In the genomic region with DNA sequence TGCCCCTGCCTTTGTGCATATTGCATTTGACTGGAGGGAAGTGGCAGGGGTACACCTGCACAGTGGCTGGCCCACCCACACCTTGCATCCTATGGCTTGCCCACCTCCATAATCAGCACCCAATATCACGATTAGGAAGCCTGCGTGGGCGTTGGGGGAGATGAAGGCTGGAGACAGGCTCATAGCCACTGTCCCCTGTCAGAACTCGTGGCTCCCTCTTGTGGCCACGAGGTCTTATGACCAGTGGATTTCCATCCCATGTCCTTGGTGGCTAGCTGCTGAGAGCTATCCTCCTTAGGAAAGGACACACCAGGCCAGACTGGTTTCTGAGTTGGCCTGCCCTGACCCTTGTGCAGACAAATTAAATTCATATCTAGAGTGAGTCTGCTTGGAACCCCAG, we compare ENCODE assay signal across 9 mouse cellular contexts.
A peak's percentile ranks its signal among the peaks of the same experiment; 100 is the strongest.
DNase-seq lines count a peak whose midpoint lies in the region; ATAC-seq and TF ChIP-seq lines count a peak whose summit lies in the region.
"Had no signal": no experiment of that assay in that cellular context is flagged by ENCODE, and none has a peak within 500 bp of the region (broad histone marks: within the 10 kb centered on the region; RNA-seq: fewer than 3 reads in every experiment).

No protein-coding gene starts in this region.

- H3K4me2 ChIP-seq in embryonic facial prominence, embryonic 11.5 days (ENCODE audit: low read depth, low read length): no peak overlapping the region
- H3K4me2 ChIP-seq in heart, embryonic 11.5 days: no peak overlapping the region
- H3K4me2 ChIP-seq in kidney, embryonic 15.5 days: no peak overlapping the region
- H3K4me2 ChIP-seq in liver, embryonic 11.5 days: no peak overlapping the region
- no peak overlapping the region for H3K4me2 ChIP-seq in neural tube, embryonic 13.5 days
- H3K4me2 ChIP-seq: embryonic facial prominence, embryonic 15.5 days had no signal

- H3K9ac ChIP-seq in embryonic facial prominence, embryonic 11.5 days (replicated peaks; ENCODE audit: low read length): no peak overlapping the region
- no peak overlapping the region for H3K9ac ChIP-seq in heart, embryonic 11.5 days (ENCODE audit: low read depth, low read length)
- H3K9ac ChIP-seq in kidney, embryonic 15.5 days: no peak overlapping the region
- no peak overlapping the region for H3K9ac ChIP-seq in liver, embryonic 11.5 days (ENCODE audit: low read depth, low read length)
- H3K9ac ChIP-seq in neural tube, embryonic 13.5 days: no peak overlapping the region
- H3K9ac ChIP-seq: embryonic facial prominence, embryonic 15.5 days had no signal

- 2% methylated on average over 5 of the region's 5 CpGs for WGBS in embryonic facial prominence, embryonic 11.5 days
- 3% methylated on average over 5 of the region's 5 CpGs for WGBS in heart, embryonic 11.5 days (ENCODE audit: insufficient replicate concordance)
- WGBS in kidney, embryonic 15.5 days: 2% methylated on average over 5 of the region's 5 CpGs
- WGBS in liver, embryonic 11.5 days: 5% methylated on average over 5 of the region's 5 CpGs
- WGBS in neural tube, embryonic 13.5 days: 5% methylated on average over 5 of the region's 5 CpGs
- 4% methylated on average over 5 of the region's 5 CpGs for WGBS in thymus, adult 2 months

- no peak overlapping the region for H3K4me3 ChIP-seq in embryonic facial prominence, embryonic 11.5 days (ENCODE audit: low read depth, low read length)
- no peak overlapping the region for H3K4me3 ChIP-seq in heart, embryonic 11.5 days (ENCODE audit: low read depth, low read length)
- H3K4me3 ChIP-seq in kidney, embryonic 15.5 days (replicated peaks): no peak overlapping the region
- no peak overlapping the region for H3K4me3 ChIP-seq in liver, embryonic 11.5 days (ENCODE audit: low read depth, low read length)
- no peak overlapping the region for H3K4me3 ChIP-seq in neural tube, embryonic 13.5 days
- H3K4me3 ChIP-seq in thymus, adult 2 months (ENCODE audit: control insufficient read depth, insufficient read depth, low read length): no peak overlapping the region
- H3K4me3 ChIP-seq: embryonic facial prominence, embryonic 15.5 days had no signal

- H3K36me3 ChIP-seq in embryonic facial prominence, embryonic 11.5 days (replicated peaks; ENCODE audit: control insufficient read depth, insufficient read depth, low read depth, low read length): no peaks in the 10 kb centered on the region
- no peaks in the 10 kb centered on the region for H3K36me3 ChIP-seq in heart, embryonic 11.5 days (ENCODE audit: control insufficient read depth, insufficient read depth, low read length)
- no peaks in the 10 kb centered on the region for H3K36me3 ChIP-seq in kidney, embryonic 15.5 days
- H3K36me3 ChIP-seq in liver, embryonic 11.5 days (ENCODE audit: control insufficient read depth, insufficient read depth, low read length): no peaks in the 10 kb centered on the region
- no peaks in the 10 kb centered on the region for H3K36me3 ChIP-seq in neural tube, embryonic 13.5 days
- no peaks in the 10 kb centered on the region for H3K36me3 ChIP-seq in thymus, adult 2 months (ENCODE audit: control insufficient read depth, insufficient read depth, low read length)
- H3K36me3 ChIP-seq: embryonic facial prominence, embryonic 15.5 days had no signal

- H3K9me3 ChIP-seq in embryonic facial prominence, embryonic 11.5 days (replicated peaks; ENCODE audit: control insufficient read depth, low read length): no peaks in the 10 kb centered on the region
- H3K9me3 ChIP-seq in heart, embryonic 11.5 days (replicated peaks; ENCODE audit: control insufficient read depth, low read length): no peaks in the 10 kb centered on the region
- no peaks in the 10 kb centered on the region for H3K9me3 ChIP-seq in kidney, embryonic 15.5 days (replicated peaks)
- H3K9me3 ChIP-seq in liver, embryonic 11.5 days (ENCODE audit: control insufficient read depth, low read length): no peaks in the 10 kb centered on the region
- H3K9me3 ChIP-seq in neural tube, embryonic 13.5 days: no peaks in the 10 kb centered on the region
- H3K9me3 ChIP-seq: embryonic facial prominence, embryonic 15.5 days had no signal

- peaks cover 6% of the 10 kb centered on the region for H3K4me1 ChIP-seq in embryonic facial prominence, embryonic 11.5 days (ENCODE audit: control insufficient read depth, insufficient read depth, low read length)
- H3K4me1 ChIP-seq in heart, embryonic 11.5 days (ENCODE audit: control insufficient read depth, insufficient read depth, low read length): peaks cover 14% of the 10 kb centered on the region
- peaks cover 8% of the 10 kb centered on the region for H3K4me1 ChIP-seq in kidney, embryonic 15.5 days
- no peaks in the 10 kb centered on the region for H3K4me1 ChIP-seq in liver, embryonic 11.5 days (replicated peaks; ENCODE audit: control insufficient read depth, insufficient read depth, low read length)
- H3K4me1 ChIP-seq in neural tube, embryonic 13.5 days (replicated peaks): peaks cover 30% of the 10 kb centered on the region
- H3K4me1 ChIP-seq in thymus, adult 2 months (replicated peaks; ENCODE audit: control insufficient read depth, insufficient read depth, low read length): no peaks in the 10 kb centered on the region

- TF ChIP-seq POLR2A in thymus, adult 2 months (IDR thresholded peaks at IDR 0.05; ENCODE audit: control insufficient read depth, extremely low read depth, insufficient read depth, low read length, poor library complexity): no peak

- peak; percentile 76; the same call in 1 of the 2 replicates for TF ChIP-seq CTCF in thymus, adult 2 months (IDR thresholded peaks at IDR 0.05; ENCODE audit: borderline replicate concordance, control insufficient read depth, extremely low read depth, insufficient read depth, low read length, poor library complexity)

- H3K27me3 ChIP-seq in embryonic facial prominence, embryonic 11.5 days (ENCODE audit: control insufficient read depth, insufficient read depth, low read length): no peaks in the 10 kb centered on the region
- 0 out of 2 replicates have a peak, but pooled peaks cover 3% of the 10 kb centered on the region for H3K27me3 ChIP-seq in heart, embryonic 11.5 days (ENCODE audit: control insufficient read depth, insufficient read depth, low read length)
- H3K27me3 ChIP-seq in kidney, embryonic 15.5 days: peaks cover 17% of the 10 kb centered on the region
- no peaks in the 10 kb centered on the region for H3K27me3 ChIP-seq in liver, embryonic 11.5 days (replicated peaks; ENCODE audit: control insufficient read depth, insufficient read depth, low read length)
- no peaks in the 10 kb centered on the region for H3K27me3 ChIP-seq in neural tube, embryonic 13.5 days
- no peaks in the 10 kb centered on the region for H3K27me3 ChIP-seq in thymus, adult 2 months (ENCODE audit: control insufficient read depth, insufficient read depth, low read length)
- H3K27me3 ChIP-seq: embryonic facial prominence, embryonic 15.5 days had no signal

- peak; percentile 50 for DNase-seq in CD4-positive helper T cell, adult 2 months (ENCODE audit: low read depth, low spot score)
- DNase-seq in adrenal gland, postnatal 36 days: peak; percentile 78 to 80
- peak; percentile 80 for DNase-seq in embryonic facial prominence, embryonic 11.5 days (ENCODE audit: low spot score)
- no peak for DNase-seq in liver, embryonic 11.5 days (ENCODE audit: low spot score)
- DNase-seq in thymus, adult 2 months: peak; percentile 38

- H3K27ac ChIP-seq in embryonic facial prominence, embryonic 11.5 days (replicated peaks; ENCODE audit: low read depth, low read length): no peak overlapping the region
- no peak overlapping the region for H3K27ac ChIP-seq in heart, embryonic 11.5 days (ENCODE audit: low read depth, low read length)
- H3K27ac ChIP-seq in kidney, embryonic 15.5 days: no peak overlapping the region
- H3K27ac ChIP-seq in liver, embryonic 11.5 days (ENCODE audit: low read depth, low read length): no peak overlapping the region
- no peak overlapping the region for H3K27ac ChIP-seq in neural tube, embryonic 13.5 days (replicated peaks)
- H3K27ac ChIP-seq in thymus, adult 2 months (ENCODE audit: control insufficient read depth, insufficient read depth, low read length): no peak overlapping the region
- H3K27ac ChIP-seq: embryonic facial prominence, embryonic 15.5 days had no signal

- ATAC-seq in embryonic facial prominence, embryonic 11.5 days (replicated peaks; ENCODE audit: insufficient number of reproducible peaks, low FRiP score, low TSS enrichment, low read depth): peak; percentile 37; the same call in 1 of the 2 replicates
- 0 out of 2 replicates have a peak, but pooled peaks have one; percentile 25 for ATAC-seq in heart, embryonic 11.5 days (replicated peaks; ENCODE audit: insufficient number of reproducible peaks, low FRiP score, low TSS enrichment)
- peak; percentile 60; the same call in 1 of the 2 replicates for ATAC-seq in kidney, embryonic 15.5 days (replicated peaks; ENCODE audit: low FRiP score)
- ATAC-seq in liver, embryonic 11.5 days (replicated peaks; ENCODE audit: low FRiP score): peak; percentile 47; the same call in 1 of the 2 replicates
- peak; percentile 68 for ATAC-seq in neural tube, embryonic 13.5 days (ENCODE audit: low read depth)
